In the genomic region with DNA sequence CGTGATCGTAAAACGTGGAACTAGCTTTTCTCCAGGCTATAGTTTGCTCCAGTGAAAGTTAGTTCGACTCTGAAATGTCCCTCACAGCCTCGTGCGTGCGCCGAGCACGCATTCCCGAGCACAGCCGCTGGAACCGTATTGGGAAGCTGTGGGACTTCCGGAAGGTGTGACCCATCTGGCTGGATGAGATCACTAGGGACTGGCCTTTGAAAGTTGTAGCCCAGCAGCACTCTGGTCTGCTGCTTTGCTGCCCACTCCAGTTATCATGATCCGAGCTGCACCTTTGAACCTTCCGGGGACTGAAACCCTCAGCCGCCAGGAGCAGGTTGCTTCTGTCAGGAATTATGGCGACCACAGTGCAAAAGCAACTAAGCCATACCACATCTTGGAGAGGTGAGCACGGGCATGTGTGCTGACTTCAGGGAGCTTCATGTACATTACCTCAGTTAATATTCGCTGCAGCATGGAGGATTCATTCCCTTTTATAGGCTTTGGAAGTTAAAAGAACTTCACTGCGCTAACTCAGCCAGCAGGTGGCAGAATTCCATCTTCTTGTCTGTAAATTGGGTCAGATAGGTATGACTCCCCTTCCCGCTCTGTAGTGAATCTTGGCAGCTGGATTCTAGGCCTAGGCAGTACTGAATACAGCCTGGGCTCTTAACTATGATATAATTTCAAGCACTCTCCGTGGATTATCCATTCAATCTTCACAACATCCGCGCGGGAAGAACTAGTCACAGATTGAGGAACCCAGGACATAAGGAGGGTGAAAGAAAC, we compare ENCODE assay signal across 8 mouse cellular contexts. TPM values are rescaled to one million over a fixed set of nuclear protein-coding genes. Genes with fewer than 3 reads are reported as not detected.
DNase-seq lines count a peak whose midpoint lies in the region; ATAC-seq and TF ChIP-seq lines count a peak whose summit lies in the region.

No protein-coding gene starts in this region.

- 0 out of 2 replicates have a peak, but pooled peaks have one; percentile 31 for TF ChIP-seq CTCF in thymus, adult 2 months (IDR thresholded peaks at IDR 0.05; ENCODE audit: borderline replicate concordance, control insufficient read depth, extremely low read depth, insufficient read depth, low read length, poor library complexity)
- peak; percentile 76 for TF ChIP-seq CTCF in intestine, postnatal 0 days (IDR thresholded peaks at IDR 0.05; ENCODE audit: low read depth)
- TF ChIP-seq CTCF in lung, adult 2 months (IDR thresholded peaks at IDR 0.05; ENCODE audit: insufficient read depth, low read length): 0 out of 2 replicates have a peak, but pooled peaks have one; percentile 13
- TF ChIP-seq CTCF in stomach, postnatal 0 days (IDR thresholded peaks at IDR 0.05; ENCODE audit: low read depth): peak; percentile 78

- no peak for TF ChIP-seq POLR2A in thymus, adult 2 months (IDR thresholded peaks at IDR 0.05; ENCODE audit: control insufficient read depth, extremely low read depth, insufficient read depth, low read length, poor library complexity)
- no peak for TF ChIP-seq POLR2A in lung, adult 2 months (IDR thresholded peaks at IDR 0.05; ENCODE audit: borderline replicate concordance, extremely low read depth, low read depth, low read length)

- WGBS in thymus, adult 2 months: 50% methylated on average over 25 of the region's 25 CpGs
- 29% methylated on average over 25 of the region's 25 CpGs for WGBS in forebrain, embryonic 13.5 days
- 23% methylated on average over 25 of the region's 25 CpGs for WGBS in intestine, postnatal 0 days
- WGBS in lung, adult 2 months: 23% methylated on average over 25 of the region's 25 CpGs
- 34% methylated on average over 25 of the region's 25 CpGs for WGBS in stomach, postnatal 0 days

- no peak overlapping the region for H3K27ac ChIP-seq in thymus, adult 2 months (ENCODE audit: control insufficient read depth, insufficient read depth, low read length)
- no peak overlapping the region for H3K27ac ChIP-seq in forebrain, embryonic 13.5 days
- no peak overlapping the region for H3K27ac ChIP-seq in intestine, postnatal 0 days (ENCODE audit: low read depth, low read length)
- H3K27ac ChIP-seq in stomach, postnatal 0 days (replicated peaks): no peak overlapping the region

- H3K9ac ChIP-seq in forebrain, embryonic 13.5 days: no peak overlapping the region
- no peak overlapping the region for H3K9ac ChIP-seq in intestine, postnatal 0 days (ENCODE audit: low read depth, low read length)
- no peak overlapping the region for H3K9ac ChIP-seq in stomach, postnatal 0 days (ENCODE audit: low read length)

- peak; percentile 36 for DNase-seq in adrenal gland, adult 2 months
- no peak for DNase-seq in adrenal gland, postnatal 4 days (ENCODE audit: low spot score in 2 of 2)
- peak; percentile 36 for DNase-seq in thymus, adult 2 months
- no peak for DNase-seq in thymus, adult 18-20 months
- peak; percentile 35 for DNase-seq in lung, adult 2 months
- DNase-seq in stomach, postnatal 0 days (ENCODE audit: low spot score): peak; percentile 56

- H3K4me2 ChIP-seq in forebrain, embryonic 13.5 days: no peak overlapping the region
- peak overlapping the region; percentile 57 for H3K4me2 ChIP-seq in intestine, postnatal 0 days (replicated peaks; ENCODE audit: low read depth)
- peak overlapping the region; percentile 25 for H3K4me2 ChIP-seq in stomach, postnatal 0 days (replicated peaks; ENCODE audit: low read depth)

- no peak for TF ChIP-seq EP300 in stomach, postnatal 0 days (optimal IDR thresholded peaks at IDR 0.05)

- H3K9me3 ChIP-seq in forebrain, embryonic 13.5 days (replicated peaks): no peaks in the 10 kb centered on the region
- H3K9me3 ChIP-seq in intestine, postnatal 0 days (ENCODE audit: control insufficient read depth): no peaks in the 10 kb centered on the region
- H3K9me3 ChIP-seq in stomach, postnatal 0 days (ENCODE audit: control insufficient read depth, low read length): no peaks in the 10 kb centered on the region

- H3K36me3 ChIP-seq in thymus, adult 2 months (ENCODE audit: control insufficient read depth, insufficient read depth, low read length): no peaks in the 10 kb centered on the region
- no peaks in the 10 kb centered on the region for H3K36me3 ChIP-seq in forebrain, embryonic 13.5 days (ENCODE audit: poor library complexity, severe bottlenecking)
- no peaks in the 10 kb centered on the region for H3K36me3 ChIP-seq in intestine, postnatal 0 days (ENCODE audit: control insufficient read depth, insufficient read depth)
- no peaks in the 10 kb centered on the region for H3K36me3 ChIP-seq in stomach, postnatal 0 days (ENCODE audit: control insufficient read depth, insufficient read depth, low read length)

- 0 out of 2 replicates have a peak, but pooled peaks have one; percentile 28 for ATAC-seq in forebrain, embryonic 13.5 days
- ATAC-seq in intestine, postnatal 0 days: peak; percentile 73
- ATAC-seq in stomach, postnatal 0 days (ENCODE audit: low FRiP score, low TSS enrichment): peak; percentile 74

- H3K4me1 ChIP-seq in thymus, adult 2 months (replicated peaks; ENCODE audit: control insufficient read depth, insufficient read depth, low read length): no peaks in the 10 kb centered on the region
- H3K4me1 ChIP-seq in forebrain, embryonic 13.5 days: no peaks in the 10 kb centered on the region
- H3K4me1 ChIP-seq in intestine, postnatal 0 days (replicated peaks; ENCODE audit: control insufficient read depth, insufficient read depth, low read length): no peaks in the 10 kb centered on the region
- H3K4me1 ChIP-seq in lung, adult 2 months (ENCODE audit: control insufficient read depth, insufficient read depth, low read length): no peaks in the 10 kb centered on the region
- no peaks in the 10 kb centered on the region for H3K4me1 ChIP-seq in stomach, postnatal 0 days (replicated peaks; ENCODE audit: control insufficient read depth, insufficient read depth)

- no peak overlapping the region for H3K4me3 ChIP-seq in thymus, adult 2 months (ENCODE audit: control insufficient read depth, insufficient read depth, low read length)
- H3K4me3 ChIP-seq in forebrain, embryonic 13.5 days: no peak overlapping the region
- H3K4me3 ChIP-seq in intestine, postnatal 0 days (ENCODE audit: low read depth, low read length): 0 out of 2 replicates have a peak overlapping the region, but pooled peaks have one; percentile 8
- no peak overlapping the region for H3K4me3 ChIP-seq in lung, adult 2 months (replicated peaks; ENCODE audit: extremely low read depth, low read depth, low read length)
- H3K4me3 ChIP-seq in stomach, postnatal 0 days (ENCODE audit: low read depth, low read length): no peak overlapping the region

- no peaks in the 10 kb centered on the region for H3K27me3 ChIP-seq in thymus, adult 2 months (ENCODE audit: control insufficient read depth, insufficient read depth, low read length)
- peaks cover 91% of the 10 kb centered on the region for H3K27me3 ChIP-seq in forebrain, embryonic 13.5 days
- H3K27me3 ChIP-seq in intestine, postnatal 0 days (replicated peaks; ENCODE audit: control insufficient read depth, insufficient read depth, low read length): 0 out of 2 replicates have a peak, but pooled peaks cover 6% of the 10 kb centered on the region
- H3K27me3 ChIP-seq in stomach, postnatal 0 days (ENCODE audit: control insufficient read depth, insufficient read depth, low read length): no peaks in the 10 kb centered on the region

RNA-seq across cellular contexts. Expression of gene Htatip2, which starts 6.0 kb away (rescaled TPM):
- 10 to 100 TPM; 29.8 to 40.7 TPM for total RNA-seq in adrenal gland, adult 2 months (2021)
- polyA plus RNA-seq in adrenal gland, adult 2 months (2012; rRNA removed): 9.0 and 11.3 TPM in 2 replicates
- total RNA-seq in adrenal gland, postnatal 4 days (2021): 10 to 100 TPM; 21.1 to 21.2 TPM
- 10.6 and 11.9 TPM in 2 replicates for polyA plus RNA-seq in thymus, adult 2 months (2012; rRNA removed)
- 1.7 and 2.3 TPM in 2 replicates for polyA plus RNA-seq in forebrain, embryonic 13.5 days (2015; fragmentation: Nextera tagmentation; extraction: Ambion mirVana)
- 47.5 and 49.0 TPM in 2 replicates for polyA plus RNA-seq in intestine, postnatal 0 days (2015; fragmentation: Nextera tagmentation; extraction: Ambion mirVana)
- polyA plus RNA-seq in lung, adult 2 months (2012; rRNA removed): 6.4 and 11.7 TPM in 2 replicates
- polyA plus RNA-seq in stomach, postnatal 0 days (2015; fragmentation: Nextera tagmentation; extraction: Ambion mirVana): 85.4 and 96.0 TPM in 2 replicates

RNA-seq across cellular contexts. Expression of gene Prmt3, which starts 25.2 kb away (rescaled TPM):
- total RNA-seq in adrenal gland, adult 2 months (2021): 10 to 100 TPM; 27.3 to 40.1 TPM
- 47.9 and 77.0 TPM in 2 replicates for polyA plus RNA-seq in adrenal gland, adult 2 months (2012; rRNA removed)
- 10 to 100 TPM; 39.4 to 41.1 TPM for total RNA-seq in adrenal gland, postnatal 4 days (2021)
- polyA plus RNA-seq in thymus, adult 2 months (2012; rRNA removed): 35.0 and 62.8 TPM in 2 replicates
- polyA plus RNA-seq in forebrain, embryonic 13.5 days (2015; fragmentation: Nextera tagmentation; extraction: Ambion mirVana): 47.6 and 53.3 TPM in 2 replicates
- 15.7 and 16.9 TPM in 2 replicates for polyA plus RNA-seq in intestine, postnatal 0 days (2015; fragmentation: Nextera tagmentation; extraction: Ambion mirVana)
- polyA plus RNA-seq in lung, adult 2 months (2012; rRNA removed): 13.1 and 23.7 TPM in 2 replicates
- 23.5 and 24.5 TPM in 2 replicates for polyA plus RNA-seq in stomach, postnatal 0 days (2015; fragmentation: Nextera tagmentation; extraction: Ambion mirVana)

Comparison
In these comparisons a context has a peak if more than half of its experiments do, and no peak if none do; other contexts are left out.
1. DNase-seq: peak in adrenal gland, adult 2 months (single experiment), thymus, adult 2 months (single experiment), lung, adult 2 months (single experiment) and stomach, postnatal 0 days (single experiment); none in adrenal gland, postnatal 4 days (0 of 2) and thymus, adult 18-20 months (0 of 2).
2. CTCF ChIP-seq: peak in every context shown above with its lines; median percentile 78 in stomach, postnatal 0 days; 76 in intestine, postnatal 0 days; 31 in thymus, adult 2 months; 13 in lung, adult 2 months.
3. Peak in every context shown above with its lines, with median percentiles within 50 percentile points of each other: ATAC-seq.